Mouse (Mus musculus) erythroblast, embryonic 14.5 days (primary cell): ENCODE data around the gene Tmppe.

Experiments
- GATA1 ChIP-seq: IDR thresholded peaks from 2 replicates; pipeline ENCODE4 v1.6.1; 2012; ENCODE audit warnings: low read length, inconsistent platforms, mixed read lengths
- TAL1 ChIP-seq: IDR thresholded peaks from 3 replicates; pipeline ENCODE4 v1.6.1; 2012; ENCODE audit warnings: low read length, inconsistent platforms, mixed read lengths

DNA sequence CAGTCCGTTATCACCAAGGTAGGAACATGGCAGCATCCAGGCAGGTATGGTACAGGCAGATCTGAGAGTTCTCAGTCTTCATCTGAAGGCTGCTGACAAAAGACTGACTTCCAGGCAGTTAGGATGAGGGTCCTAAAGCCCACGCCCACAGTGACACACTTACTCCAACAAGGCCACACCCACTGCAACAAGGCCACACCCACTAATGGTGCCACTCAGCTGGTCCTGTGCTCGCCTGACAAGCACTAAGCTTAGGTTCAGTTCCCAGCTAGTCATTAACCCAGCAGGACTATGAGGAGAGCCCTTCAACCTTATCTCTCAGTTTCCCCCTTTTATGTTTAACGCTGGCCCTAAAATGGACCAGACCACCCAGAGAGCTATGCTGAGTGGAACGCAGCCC lies 47.8 kb downstream of the Tmppe start:
- TF ChIP-seq TAL1 (no peak), GATA1 (no peak)
